Mouse (Mus musculus) retina, postnatal 7 days (tissue): ENCODE measurements around the gene Nfkbia.

Experiments
- DNase-seq: peaks from one replicate; pipeline ENCODE4 v3.0.0-alpha.2; 2012; ENCODE audit warnings: low read depth, low spot score

Nfkbia gene

DNA sequence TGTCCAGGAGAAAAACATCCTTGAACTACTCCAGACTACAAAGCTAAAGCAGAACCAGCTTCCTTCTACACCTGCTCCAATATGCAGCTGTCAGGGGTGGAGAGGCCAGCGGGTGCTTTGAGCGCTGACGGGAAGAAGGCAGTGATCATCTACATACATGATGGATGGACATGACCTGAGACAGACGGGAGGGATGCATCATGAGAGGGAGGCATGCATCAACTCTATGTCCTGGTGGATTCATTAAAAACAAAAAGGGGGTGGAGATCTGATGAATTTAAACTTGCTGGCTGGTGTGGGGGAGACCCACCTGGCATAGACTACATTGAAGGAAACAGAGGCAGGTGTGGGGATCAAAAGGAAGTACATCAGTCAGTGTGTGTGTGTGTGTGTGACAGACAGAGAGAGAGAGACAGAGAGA, 48.4 kb downstream of the Nfkbia start:
- no peak for DNase-seq

DNA sequence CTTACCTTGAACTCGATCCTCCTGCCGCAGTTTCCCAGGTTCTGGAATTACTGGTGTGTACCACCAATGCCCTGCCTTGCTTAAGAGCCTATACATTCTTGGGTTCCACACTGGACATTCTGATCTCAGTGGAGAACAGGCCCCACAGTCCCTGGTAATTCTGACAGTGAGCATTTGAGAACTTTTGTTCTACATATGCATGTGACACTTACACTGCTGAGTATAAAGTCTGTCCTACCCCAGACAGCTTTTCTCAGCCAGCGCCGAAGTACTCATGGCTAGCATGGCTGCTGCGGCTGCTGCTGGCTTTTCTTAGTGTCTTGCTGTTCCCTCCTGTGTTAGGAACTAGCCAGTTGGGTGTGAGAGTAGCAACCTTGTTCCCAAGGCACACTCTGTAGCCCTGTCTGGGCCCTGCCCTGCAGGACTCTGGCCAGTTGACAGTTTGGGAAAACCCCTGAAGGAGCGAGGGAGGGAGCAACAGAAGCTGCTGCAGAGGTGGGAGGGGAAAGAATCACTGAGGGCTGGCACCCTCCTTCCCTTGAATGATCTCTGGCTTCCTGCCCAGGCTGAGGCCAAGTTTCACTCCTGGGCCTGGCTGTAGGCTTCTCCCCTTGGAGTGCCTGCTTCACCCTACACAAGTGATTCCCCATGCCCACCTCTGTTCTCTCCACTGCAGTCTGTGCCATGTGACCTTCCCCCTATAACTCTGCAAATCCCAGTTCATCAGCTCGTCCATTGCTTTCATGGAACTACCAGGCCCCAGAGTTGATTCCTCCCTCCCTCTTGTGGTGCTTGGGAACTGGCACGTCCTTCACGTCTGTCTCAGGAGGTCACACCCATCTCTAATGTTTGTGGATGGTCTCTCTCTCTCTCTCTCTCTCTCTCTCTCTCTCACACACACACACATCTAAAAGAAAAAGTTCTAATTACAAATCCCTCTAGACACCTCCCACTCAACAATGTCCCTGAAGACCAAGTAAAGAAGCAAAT, 49.3 kb downstream of the Nfkbia start:
- DNase-seq: no peak

DNA sequence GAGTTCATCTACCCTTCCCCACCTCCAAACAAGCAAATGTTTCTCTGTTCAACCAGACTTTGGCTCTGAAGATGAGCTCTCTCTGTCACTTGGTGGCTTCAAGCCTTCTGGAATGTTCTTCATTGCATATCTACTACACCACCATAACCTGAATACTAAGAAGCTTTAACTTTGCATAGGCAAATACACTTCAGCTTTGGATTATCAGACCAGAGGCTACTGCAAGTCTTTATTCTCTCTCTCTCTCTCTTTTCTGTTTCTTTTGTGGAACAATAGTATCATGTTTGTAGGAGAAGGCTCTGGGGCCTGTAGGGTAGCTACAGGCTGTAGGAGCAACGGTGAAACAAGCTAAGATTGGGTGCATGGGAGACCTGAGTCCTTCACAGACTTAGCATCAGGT, 50.2 kb downstream of the Nfkbia start:
- no peak for DNase-seq

DNA sequence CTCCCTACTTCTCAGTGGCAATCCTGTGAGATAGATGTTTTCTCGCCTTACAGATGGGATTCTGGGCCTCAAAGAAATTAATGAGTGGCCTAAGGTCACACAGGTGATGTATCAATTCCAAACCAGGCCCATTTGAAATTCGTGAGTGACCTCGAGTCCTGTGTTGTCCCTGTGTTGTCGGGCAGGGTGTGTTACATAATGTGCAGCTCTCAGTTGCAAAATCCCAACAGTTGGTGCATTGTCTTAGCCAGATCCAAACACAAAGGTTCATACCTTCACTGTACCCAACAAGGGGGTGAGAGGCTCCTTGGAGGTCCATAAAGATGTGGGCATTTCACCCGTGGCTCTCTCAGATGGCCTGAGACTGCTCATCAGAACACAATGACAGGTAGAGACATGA, 52.0 kb downstream of the Nfkbia start:
- no peak for DNase-seq
